Mouse (Mus musculus): ENCODE results near the gene Ift80. TPM values are rescaled to one million over a fixed set of nuclear protein-coding genes. Genes with fewer than 3 reads are reported as not detected.
"Not testable (repeated sequence)": the region's sequence is repeated elsewhere in the genome, so short reads cannot be mapped to it uniquely, and the experiment has no call there.

Gene Ift80
- total RNA-seq, 2 experiments from 2014 or later = 5.2 to 5.7 TPM

DNA sequence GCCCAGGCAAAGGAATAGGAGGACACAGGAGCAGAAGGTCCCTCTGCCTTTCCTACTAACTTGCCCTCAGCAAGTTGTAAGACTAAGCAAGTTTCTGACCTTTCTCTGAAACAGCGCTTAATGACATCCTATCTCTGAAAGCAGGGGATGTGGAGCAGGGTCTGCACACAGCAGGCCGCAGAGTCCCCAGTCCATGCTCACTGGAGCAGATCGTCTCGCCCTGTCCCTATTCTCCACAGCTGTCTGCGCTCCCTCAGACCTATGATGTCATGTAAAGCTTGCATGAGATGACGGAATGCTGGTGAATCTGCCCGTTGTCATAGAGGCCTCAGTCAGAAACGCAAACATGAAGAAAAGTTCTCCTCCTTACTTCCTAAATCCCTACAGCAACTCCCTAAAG, 55.0 kb downstream of the Ift80 start:
- Histone ChIP-seq H3K4me3 (no peak overlapping the region), H3K27ac (no peak overlapping the region)
- intact Hi-C loops (cut with DNase I) = no loop called here
- no peak for DNase-seq
- no peak for TF ChIP-seq CTCF (IDR thresholded peaks at IDR 0.05)

- no peak for DNase-seq
- no peak overlapping the region for H3K27ac ChIP-seq
- no peak for TF ChIP-seq CTCF (IDR thresholded peaks at IDR 0.05)
- intact Hi-C loops (cut with DNase I) = no loop called here
- no peak overlapping the region for H3K4me3 ChIP-seq
Observed at GRCm38 (mm10) chr3:68948918-68949317, 55.5 kb downstream of the Ift80 start.

DNA sequence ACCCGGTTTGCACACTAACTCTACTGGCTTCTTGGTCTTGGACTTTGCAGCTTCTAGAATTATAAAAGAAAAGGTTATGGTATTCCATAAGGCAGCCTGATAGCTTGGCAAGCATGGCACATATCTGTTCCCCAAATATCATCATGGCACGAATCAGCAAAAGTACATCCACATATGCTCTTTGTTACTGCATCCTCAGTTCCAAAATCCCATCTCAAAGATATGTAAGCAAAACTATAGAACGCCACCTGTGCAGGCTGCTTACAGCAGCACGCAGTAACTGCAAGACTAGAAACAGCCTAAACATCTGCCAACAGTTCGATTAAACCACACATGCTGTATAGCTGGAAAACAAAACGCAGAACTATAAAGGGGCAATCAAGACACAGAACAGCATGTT, 62.5 kb downstream of the Ift80 start:
- TF ChIP-seq CTCF (IDR thresholded peaks at IDR 0.05) = no peak
- Histone ChIP-seq H3K27ac (no peak overlapping the region), H3K4me3 (no peak overlapping the region)
- DNase-seq = no peak
- intact Hi-C loops (cut with DNase I) = no loop called here

DNA sequence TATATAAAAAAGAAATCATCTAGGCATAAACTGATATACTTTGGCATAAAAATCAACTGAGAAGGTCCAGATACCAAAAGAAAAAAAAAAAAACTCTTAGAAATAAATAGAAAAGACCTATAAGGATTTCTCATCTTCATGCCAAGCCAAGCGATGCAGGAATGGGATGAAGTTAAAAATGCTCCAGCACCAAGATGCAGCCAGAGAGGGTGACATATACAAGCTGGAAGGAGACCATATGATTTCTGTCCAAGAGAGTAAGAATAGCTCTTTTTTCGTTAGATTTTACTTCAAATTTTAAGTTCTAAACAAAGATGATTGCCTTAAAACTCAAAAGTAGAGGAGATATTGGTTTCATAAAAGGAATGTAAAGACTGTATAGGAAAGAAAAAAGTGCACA, 64.1 kb downstream of the Ift80 start:
- intact Hi-C loops (cut with DNase I) = no loop called here
- Histone ChIP-seq H3K27ac (no peak overlapping the region), H3K4me3 (no peak overlapping the region)
- DNase-seq = no peak
- no peak for TF ChIP-seq CTCF (IDR thresholded peaks at IDR 0.05)

- no peak overlapping the region for H3K4me3 ChIP-seq
- TF ChIP-seq CTCF (IDR thresholded peaks at IDR 0.05) = no peak
- DNase-seq = no peak
- H3K27ac ChIP-seq = no peak overlapping the region
- intact Hi-C loops (cut with DNase I) = no loop called here
Observed at GRCm38 (mm10) chr3:68939312-68939711, 65.1 kb downstream of the Ift80 start.

- no peak for TF ChIP-seq CTCF (IDR thresholded peaks at IDR 0.05)
- intact Hi-C loops (cut with DNase I) = no loop called here
Observed at GRCm38 (mm10) chr3:68936709-68937108, 67.7 kb downstream of the Ift80 start.

GRCm38 (mm10) chr3:68935498-68935897, 68.9 kb downstream of the Ift80 start:
- intact Hi-C loops (cut with DNase I) = no loop called here
- DNase-seq = no peak
- TF ChIP-seq CTCF (IDR thresholded peaks at IDR 0.05) = peak; percentile 47
- no peak overlapping the region for H3K4me3 ChIP-seq
- H3K27ac ChIP-seq = no peak overlapping the region

More at GRCm38 (mm10) chr3:68936709-68937108, 67.7 kb downstream of the Ift80 start:
- Histone ChIP-seq H3K4me3 (no peak overlapping the region), H3K27ac (no peak overlapping the region)
- no peak for DNase-seq

- DNase-seq = no peak
- no peak for TF ChIP-seq CTCF (IDR thresholded peaks at IDR 0.05)
- Histone ChIP-seq H3K27ac (no peak overlapping the region), H3K4me3 (no peak overlapping the region)
- intact Hi-C loops (cut with DNase I) = no loop called here
Observed at GRCm38 (mm10) chr3:68934259-68934658, 70.1 kb downstream of the Ift80 start.

DNA sequence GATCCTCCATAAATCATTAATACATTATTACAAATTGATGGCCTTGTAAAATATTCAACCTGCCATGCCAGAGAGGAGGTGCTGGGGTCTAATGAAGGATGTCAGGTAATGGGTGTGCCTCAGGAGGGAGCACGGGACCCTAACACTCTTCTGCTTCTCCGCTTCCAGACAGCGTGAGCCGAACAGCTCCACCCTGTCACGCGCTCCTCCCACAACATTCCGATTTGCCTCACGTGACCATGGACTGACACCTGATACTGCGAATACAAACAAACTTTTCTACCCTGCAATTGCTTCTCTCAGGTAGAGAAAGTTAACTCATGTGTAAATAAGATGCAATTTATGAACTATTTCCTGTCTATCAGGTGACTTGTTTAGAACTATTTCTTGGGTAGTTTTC, 75.8 kb downstream of the Ift80 start:
- no peak for DNase-seq
- intact Hi-C loops (cut with DNase I) = no loop called here
- H3K27ac ChIP-seq = no peak overlapping the region
- TF ChIP-seq CTCF (IDR thresholded peaks at IDR 0.05) = no peak
- H3K4me3 ChIP-seq = no peak overlapping the region

GRCm38 (mm10) chr3:68907509-68907908, 96.9 kb downstream of the Ift80 start:
- H3K27ac ChIP-seq = no peak overlapping the region
- intact Hi-C loops (cut with DNase I) = no loop called here
- no peak for TF ChIP-seq CTCF (IDR thresholded peaks at IDR 0.05)
- DNase-seq = no peak
- no peak overlapping the region for H3K4me3 ChIP-seq

DNA sequence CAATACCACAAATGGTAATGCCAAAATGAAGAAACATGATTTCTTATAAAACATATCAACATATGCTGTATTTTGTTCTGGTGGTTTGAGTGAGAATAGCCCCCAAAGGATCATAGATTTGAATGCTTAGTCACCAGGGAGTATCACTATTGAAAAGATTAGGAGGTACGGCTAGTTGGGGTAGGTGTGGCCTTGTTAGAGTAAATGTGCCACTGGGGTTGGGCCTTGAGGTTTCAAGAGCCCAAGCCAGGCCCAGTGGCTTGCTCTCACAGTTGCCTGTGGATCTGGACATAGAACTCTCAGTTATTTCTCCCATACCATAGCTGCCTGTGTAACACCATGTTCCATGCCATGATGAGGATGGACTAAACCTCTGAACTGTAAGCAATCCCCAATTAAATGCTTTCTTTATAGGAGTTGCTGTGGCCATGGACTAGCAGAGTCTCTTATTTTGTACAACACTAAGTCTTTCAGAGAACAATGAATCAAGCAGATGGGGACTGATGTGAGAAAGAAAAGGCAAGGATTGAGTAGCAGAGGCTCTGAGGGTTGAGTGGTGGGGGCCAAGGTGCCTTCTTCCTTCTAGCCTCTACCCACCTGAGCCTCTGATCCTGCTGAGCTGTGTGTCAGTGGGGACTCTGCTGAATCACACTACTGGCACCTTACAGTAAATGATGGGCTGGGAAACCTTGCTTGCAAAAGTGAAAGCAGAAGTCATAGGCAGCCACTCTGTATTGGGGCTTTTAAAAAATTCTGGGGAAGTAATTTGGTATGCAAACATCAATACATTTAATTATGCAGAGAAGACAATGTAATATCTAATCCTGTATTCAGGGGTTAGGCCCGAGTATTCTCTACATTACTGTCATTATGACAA, 99.2 kb downstream of the Ift80 start:
- intact Hi-C loops (cut with DNase I) = no loop called here
- DNase-seq = no peak
- no peak for TF ChIP-seq CTCF (IDR thresholded peaks at IDR 0.05)
- Histone ChIP-seq H3K27ac (no peak overlapping the region), H3K4me3 (no peak overlapping the region)

DNA sequence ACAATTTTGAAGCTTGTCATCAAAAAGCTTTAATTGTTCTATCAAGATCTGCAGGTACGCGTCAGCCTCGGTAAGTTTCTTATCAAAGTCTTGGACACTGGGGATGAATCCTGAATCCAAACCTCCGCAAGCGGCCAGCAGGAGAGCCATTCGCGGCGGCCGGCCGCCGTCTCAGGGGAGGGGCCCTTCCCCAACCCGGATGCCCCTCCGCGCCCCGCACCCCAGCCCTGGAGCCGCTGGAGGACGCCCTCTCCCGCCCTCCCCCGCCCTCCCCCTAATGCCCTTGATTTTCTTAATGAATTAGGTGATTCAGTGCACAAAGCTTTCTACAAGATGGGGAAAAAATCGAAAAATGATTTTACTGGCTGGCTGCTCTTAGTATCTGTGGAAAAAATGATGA, 101.7 kb downstream of the Ift80 start:
- DNase-seq; intact Hi-C loops (cut with DNase I); H3K27ac ChIP-seq; H3K4me3 ChIP-seq: not testable (repeated sequence)

DNA sequence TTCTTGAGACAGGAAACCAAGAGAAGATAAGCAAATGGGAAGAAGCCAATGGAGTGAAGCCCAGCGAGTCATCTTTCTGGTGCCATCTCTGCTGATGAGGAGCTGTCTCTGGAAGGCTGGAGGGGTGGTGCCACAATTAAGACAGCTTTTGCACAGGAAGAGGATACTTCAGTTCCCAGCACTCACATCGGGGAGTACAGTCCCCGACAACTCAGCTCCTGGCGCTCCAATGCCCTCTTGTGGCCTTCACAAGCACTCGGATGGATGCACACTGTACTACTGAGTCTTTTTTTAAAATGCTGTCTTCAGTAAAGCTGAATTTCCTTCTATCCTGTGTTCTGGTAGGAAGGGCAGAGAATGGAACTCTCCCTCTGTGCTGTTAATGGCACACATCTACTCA, 107.2 kb downstream of the Ift80 start:
- H3K27ac ChIP-seq = no peak overlapping the region
- DNase-seq = no peak
- H3K4me3 ChIP-seq = no peak overlapping the region
- intact Hi-C loops (cut with DNase I) = no loop called here
- no peak for TF ChIP-seq CTCF (IDR thresholded peaks at IDR 0.05)

- TF ChIP-seq CTCF (IDR thresholded peaks at IDR 0.05) = no peak
- H3K4me3 ChIP-seq = no peak overlapping the region
- intact Hi-C loops (cut with DNase I) = no loop called here
- H3K27ac ChIP-seq = no peak overlapping the region
- DNase-seq = no peak
Observed at GRCm38 (mm10) chr3:68895426-68895825, 108.9 kb downstream of the Ift80 start.

Measured in gastrocnemius, adult 2 months (tissue).